Mouse (Mus musculus) G1E (cell line): ENCODE data around the gene Nif3l1. TPM values are rescaled to one million over a fixed set of nuclear protein-coding genes. Genes with fewer than 3 reads are reported as not detected.

Source experiments
- ATAC-seq: 2 replicates; pipeline ENCODE4 v1.8.0; 2016; ENCODE audit warnings: mild to moderate bottlenecking; ENCODE audit not compliant: insufficient number of reproducible peaks, poor library complexity, low FRiP score, severe bottlenecking; ENCODE audit errors: extremely low read depth
- DNase-seq: peaks from one replicate; pipeline ENCODE4 v3.0.0; 2012; ENCODE audit warnings: low spot score
- H3K27me3 ChIP-seq: 2 replicates; pipeline ENCODE4 v1.6.1; 2012; ENCODE audit warnings: mild to moderate bottlenecking, low read length, inconsistent platforms; ENCODE audit not compliant: insufficient read depth
- H3K36me3 ChIP-seq: replicated peaks from 2 replicates; pipeline ENCODE3; 2012; ENCODE audit warnings: mild to moderate bottlenecking, inconsistent platforms
- H3K4me1 ChIP-seq: 2 replicates; pipeline ENCODE4 v1.6.1; 2012; ENCODE audit warnings: low read depth, low read length, inconsistent platforms, mixed read lengths; ENCODE audit not compliant: insufficient read depth
- H3K4me3 ChIP-seq: 2 replicates; pipeline ENCODE4 v1.5.1; 2012; ENCODE audit warnings: low read depth, mild to moderate bottlenecking, inconsistent platforms, low read length, moderate library complexity, mixed read lengths
- H3K9me3 ChIP-seq: replicated peaks from 2 replicates; pipeline ENCODE4 v1.6.1; 2012; ENCODE audit warnings: inconsistent platforms
- CTCF ChIP-seq: IDR thresholded peaks from 2 replicates; pipeline ENCODE4 v1.5.1; 2012; ENCODE audit warnings: low read depth, low read length, inconsistent platforms, mixed read lengths
- GATA1 ChIP-seq: IDR thresholded peaks from 2 replicates; pipeline ENCODE4 v1.6.1; 2012; ENCODE audit warnings: borderline replicate concordance, low read length, inconsistent platforms, mixed read lengths
- GATA2 ChIP-seq: IDR thresholded peaks from 2 replicates; pipeline ENCODE4 v1.6.1; 2012; ENCODE audit warnings: low read depth, low read length, inconsistent platforms, borderline replicate concordance
- POLR2AphosphoS5 ChIP-seq: IDR thresholded peaks from 2 replicates; pipeline ENCODE4 v1.6.1; 2012; ENCODE audit warnings: low read depth, low read length, inconsistent platforms; ENCODE audit not compliant: insufficient replicate concordance
- TAL1 ChIP-seq: conservative IDR thresholded peaks from 2 replicates; pipeline ENCODE4 v1.6.1; 2012; ENCODE audit warnings: low read depth, low read length, inconsistent platforms, mixed read lengths
- polyA plus RNA-seq: library from polyadenylated mRNA; stranded (reverse); fragments of >175 nt; gene quantifications from 2 replicates; pipeline ENCODE4 v1.2.3, GENCODE M21; 2012
- total RNA-seq, 2 experiments: library from RNA; stranded (forward) in 1 of 2; stranded (reverse) in 1 of 2; fragments of 200-1000 nt in 1 of 2; fragments of >200 nt in 1 of 2; fragmentation: Nextera tagmentation in 1 of 2; gene quantifications; 2 replicates each; pipeline ENCODE4 v1.2.3; 2014 to 2017

The Nif3l1 gene
- total and polyA plus RNA-seq, 3 experiments = 10.1 to 69.5 (median 48.7) TPM

DNA sequence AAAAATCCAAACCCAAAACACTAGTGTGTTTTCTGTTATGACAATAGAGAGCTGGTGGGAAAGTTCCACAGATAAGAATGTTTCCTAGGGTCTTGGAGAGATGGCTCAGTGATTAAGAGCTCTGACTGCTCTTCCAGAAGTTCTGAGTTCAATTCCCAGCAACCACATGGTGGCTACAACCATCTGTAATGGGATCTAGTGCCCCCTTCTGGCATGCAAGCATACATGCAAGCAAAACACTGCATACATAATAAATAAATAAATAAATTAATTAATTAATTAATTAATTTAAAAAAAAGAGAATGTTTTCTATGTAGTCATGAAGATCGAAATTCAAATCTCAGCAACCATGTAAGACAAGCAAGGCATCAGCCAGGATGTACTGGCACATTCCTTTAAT lies 53.8 kb downstream of the Nif3l1 start:
- no peaks in the 10 kb centered on the region for H3K27me3 ChIP-seq
- DNase-seq = no peak
- peaks cover 71% of the 10 kb centered on the region for H3K36me3 ChIP-seq
- H3K4me3 ChIP-seq = no peak overlapping the region
- no peak for ATAC-seq
- no peaks in the 10 kb centered on the region for H3K9me3 ChIP-seq
- H3K4me1 ChIP-seq = peaks cover 13% of the 10 kb centered on the region
- TF ChIP-seq GATA1 (no peak), POLR2AphosphoS5 (no peak), CTCF (no peak), TAL1 (no peak), GATA2 (no peak)

DNA sequence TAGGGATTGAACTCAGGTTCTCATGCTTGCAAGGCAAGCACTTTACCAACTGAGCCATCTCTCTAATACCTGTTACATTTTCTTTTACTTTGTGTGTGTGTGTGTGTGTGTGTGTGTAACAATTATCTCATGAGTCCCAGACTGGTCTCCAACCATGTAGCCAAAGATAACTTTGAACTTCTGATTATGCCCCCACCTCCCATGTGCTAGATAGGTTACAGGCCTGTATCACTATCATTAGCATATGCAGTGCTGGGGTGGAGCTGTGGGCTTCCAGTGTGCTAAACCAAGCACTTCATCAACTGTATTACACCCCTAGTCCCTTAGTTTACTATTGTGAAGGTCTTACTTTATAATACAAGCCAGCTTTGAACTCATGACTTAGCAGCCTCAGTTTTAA lies 58.2 kb downstream of the Nif3l1 start:
- Histone ChIP-seq H3K9me3 (peaks cover 26% of the 10 kb centered on the region), H3K27me3 (no peaks in the 10 kb centered on the region), H3K36me3 (peaks cover 39% of the 10 kb centered on the region), H3K4me1 (peaks cover 20% of the 10 kb centered on the region), H3K4me3 (peak overlapping the region; percentile 86; the same call in 1 of the 2 replicates)
- TF ChIP-seq POLR2AphosphoS5 = no peak
- ATAC-seq (no peak), DNase-seq (no peak)

DNA sequence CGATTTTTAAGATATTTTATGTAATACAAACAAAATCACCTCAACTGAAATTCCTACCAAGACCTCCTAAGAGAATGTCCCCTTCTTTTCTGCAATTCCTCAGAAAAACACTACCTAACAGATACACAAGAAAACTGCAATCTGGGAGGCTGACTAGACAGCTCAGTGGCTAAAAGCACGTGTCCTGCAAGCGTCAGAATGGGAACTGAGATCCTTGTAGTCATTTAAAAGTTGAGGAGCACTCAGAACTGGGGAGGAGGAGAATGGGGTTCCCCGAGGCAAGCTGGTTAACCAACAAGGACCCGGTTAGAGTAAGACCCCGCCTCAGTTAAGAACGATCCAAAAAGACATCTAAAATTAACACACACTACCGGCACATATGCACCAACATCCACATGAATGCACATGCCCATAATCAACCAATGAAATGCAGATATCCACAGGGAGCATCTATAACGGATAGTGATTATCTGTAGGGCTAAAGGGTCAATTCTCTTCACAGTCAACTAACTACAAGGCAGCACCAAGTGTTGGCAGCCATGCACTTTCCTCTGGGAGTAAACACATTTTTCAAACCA lies 58.9 kb downstream of the Nif3l1 start:
- no peaks in the 10 kb centered on the region for H3K27me3 ChIP-seq
- H3K4me3 ChIP-seq = peak overlapping the region; percentile 86
- H3K4me1 ChIP-seq = peaks cover 20% of the 10 kb centered on the region
- TF ChIP-seq CTCF (no peak), POLR2AphosphoS5 (no peak), GATA1 (no peak), TAL1 (no peak), GATA2 (no peak)
- H3K36me3 ChIP-seq = peaks cover 34% of the 10 kb centered on the region
- ATAC-seq = no peak
- H3K9me3 ChIP-seq = peaks cover 33% of the 10 kb centered on the region
- peak; percentile 28 for DNase-seq

GRCm38 (mm10) chr1:58504577-58505254 lies 59.8 kb downstream of the Nif3l1 start, which contains the start of gene Orc2:
Orc2 (minus strand) TSS chr1:58505109.
- Histone ChIP-seq H3K27me3 (no peaks in the 10 kb centered on the region), H3K4me1 (peaks cover 20% of the 10 kb centered on the region), H3K9me3 (peaks cover 40% of the 10 kb centered on the region), H3K36me3 (peaks cover 29% of the 10 kb centered on the region), H3K4me3 (peak within 1 kb of the TSS; percentile 86)
- ATAC-seq = peak; percentile 90
- peak; percentile 98 for DNase-seq
- TF ChIP-seq GATA2 (no peak), TAL1 (no peak), GATA1 (no peak), POLR2AphosphoS5 (no peak), CTCF (no peak)

- no peak for DNase-seq
- H3K9me3 ChIP-seq = peaks cover 62% of the 10 kb centered on the region
- no peak for TF ChIP-seq CTCF
- TF ChIP-seq GATA1 = no peak
- no peak for TF ChIP-seq POLR2AphosphoS5
- no peak for TF ChIP-seq GATA2
- no peak for TF ChIP-seq TAL1
- no peak for ATAC-seq
- no peak overlapping the region for H3K4me3 ChIP-seq
- H3K4me1 ChIP-seq = peaks cover 17% of the 10 kb centered on the region
- peaks cover 19% of the 10 kb centered on the region for H3K36me3 ChIP-seq
- H3K27me3 ChIP-seq = no peaks in the 10 kb centered on the region
Measured at GRCm38 (mm10) chr1:58507249-58507648, 62.3 kb downstream of the Nif3l1 start.

Other genes with a start within 250 kb of the Nif3l1 start
- 6.1 and 7.0 TPM in 2 replicates for gene Aox4, start 234.8 kb upstream of the Nif3l1 start, total RNA-seq (2014; fragmentation: Nextera tagmentation)
- gene Aox4, start 234.8 kb upstream of the Nif3l1 start, total RNA-seq (2017) = 0.64 and 0.82 TPM in 2 replicates
- 0.02 and 0.07 TPM in 2 replicates for gene Aox4, start 234.8 kb upstream of the Nif3l1 start, polyA plus RNA-seq
- gene Aox2, start 166.8 kb upstream of the Nif3l1 start, total RNA-seq (2014; fragmentation: Nextera tagmentation) = 1.4 and 1.5 TPM in 2 replicates
- gene Aox2, start 166.8 kb upstream of the Nif3l1 start, total RNA-seq (2017) = 1.4 and 1.8 TPM in 2 replicates
- gene Aox2, start 166.8 kb upstream of the Nif3l1 start, polyA plus RNA-seq = 0.77 and 0.79 TPM in 2 replicates
- 507 and 588 TPM in 2 replicates for gene Bzw1, start 52.3 kb upstream of the Nif3l1 start, total RNA-seq (2014; fragmentation: Nextera tagmentation)
- 631 and 664 TPM in 2 replicates for gene Bzw1, start 52.3 kb upstream of the Nif3l1 start, total RNA-seq (2017)
- gene Bzw1, start 52.3 kb upstream of the Nif3l1 start, polyA plus RNA-seq = 14.5 and 23.4 TPM in 2 replicates
- 499 and 554 TPM in 2 replicates for gene Clk1, start 21.1 kb upstream of the Nif3l1 start, total RNA-seq (2014; fragmentation: Nextera tagmentation)
- 545 and 548 TPM in 2 replicates for gene Clk1, start 21.1 kb upstream of the Nif3l1 start, total RNA-seq (2017)
- gene Clk1, start 21.1 kb upstream of the Nif3l1 start, polyA plus RNA-seq = 5.8 and 9.2 TPM in 2 replicates
- 55.2 and 87.6 TPM in 2 replicates for gene Ppil3, start 335 bp downstream of the Nif3l1 start, total RNA-seq (2014; fragmentation: Nextera tagmentation)
- 106 TPM in 2 replicates for gene Ppil3, start 335 bp downstream of the Nif3l1 start, total RNA-seq (2017)
- gene Ppil3, start 335 bp downstream of the Nif3l1 start, polyA plus RNA-seq = 8.8 and 8.9 TPM in 2 replicates
- gene Orc2, start 60.0 kb downstream of the Nif3l1 start, total RNA-seq (2014; fragmentation: Nextera tagmentation) = 99.0 and 116 TPM in 2 replicates
- gene Orc2, start 60.0 kb downstream of the Nif3l1 start, total RNA-seq (2017) = 104 and 146 TPM in 2 replicates
- gene Orc2, start 60.0 kb downstream of the Nif3l1 start, polyA plus RNA-seq = 29.2 and 30.0 TPM in 2 replicates
- gene Fam126b, start 141.2 kb downstream of the Nif3l1 start, total RNA-seq (2014; fragmentation: Nextera tagmentation) = 28.3 and 34.5 TPM in 2 replicates
- gene Fam126b, start 141.2 kb downstream of the Nif3l1 start, total RNA-seq (2017) = 32.9 and 35.0 TPM in 2 replicates
- 7.1 and 10.3 TPM in 2 replicates for gene Fam126b, start 141.2 kb downstream of the Nif3l1 start, polyA plus RNA-seq
- 34.5 and 57.8 TPM in 2 replicates for gene Ndufb3, start 141.2 kb downstream of the Nif3l1 start, total RNA-seq (2014; fragmentation: Nextera tagmentation)
- 168 and 172 TPM in 2 replicates for gene Ndufb3, start 141.2 kb downstream of the Nif3l1 start, total RNA-seq (2017)
- 5.8 and 7.5 TPM in 2 replicates for gene Ndufb3, start 141.2 kb downstream of the Nif3l1 start, polyA plus RNA-seq